Mouse (Mus musculus) heart, embryonic 15.5 days (tissue): Measurements from ENCODE around the gene Tmtc1. TPM values are rescaled to one million over a fixed set of nuclear protein-coding genes. Genes with fewer than 3 reads are reported as not detected.

Experiments used
- ATAC-seq: fragments of 200-750 bp; cut with Nextera tagmentation; replicated peaks from 2 replicates; pipeline ENCODE4 v1.8.0; 2017; ENCODE audit warnings: low read depth, moderate TSS enrichment; ENCODE audit not compliant: insufficient number of reproducible peaks, insufficient read depth, low FRiP score
- H3K27ac ChIP-seq: fragments of 300-500 bp; sonication (generic); 2 replicates; pipeline ENCODE4 v1.5.1; 2015; ENCODE audit warnings: mild to moderate bottlenecking, inconsistent platforms
- H3K27me3 ChIP-seq: fragments of 300-500 bp; sonication (generic); 2 replicates; pipeline ENCODE4 v1.6.1; 2015; ENCODE audit warnings: inconsistent platforms
- H3K36me3 ChIP-seq: fragments of 300-500 bp; sonication (generic); 2 replicates; pipeline ENCODE4 v1.6.1; 2015; ENCODE audit warnings: mild to moderate bottlenecking, inconsistent platforms
- H3K4me1 ChIP-seq: fragments of 300-500 bp; sonication (generic); replicated peaks from 2 replicates; pipeline ENCODE4 v1.6.1; 2015; ENCODE audit warnings: inconsistent platforms
- H3K4me2 ChIP-seq: fragments of 300-500 bp; sonication (generic); 2 replicates; pipeline ENCODE4 v1.6.1; 2015; ENCODE audit warnings: inconsistent platforms, mild to moderate bottlenecking, moderate library complexity
- H3K4me3 ChIP-seq: fragments of 300-500 bp; sonication (generic); 2 replicates; pipeline ENCODE4 v1.5.1; 2015; ENCODE audit warnings: mild to moderate bottlenecking, inconsistent platforms
- H3K9ac ChIP-seq: fragments of 300-500 bp; sonication (generic); 2 replicates; pipeline ENCODE4 v1.6.1; 2015; ENCODE audit warnings: mild to moderate bottlenecking, inconsistent platforms
- H3K9me3 ChIP-seq: fragments of 300-500 bp; sonication (generic); replicated peaks from 2 replicates; pipeline ENCODE4 v1.6.1; 2016; ENCODE audit warnings: inconsistent platforms
- WGBS: fragments of 180-500 bp; shearing (Covaris S2); methylation state at CpG from one replicate; pipeline ENCODE4 v1.1.7; 2015; ENCODE audit warnings: mixed read lengths; 5-methylcytosine and 5-hydroxymethylcytosine counted together
- polyA plus RNA-seq: library from polyadenylated mRNA; unstranded; fragments of >200 nt; fragmentation: Nextera tagmentation; extraction: Ambion mirVana; gene quantifications from 2 replicates; pipeline ENCODE4 v1.2.1, GENCODE M21; 2015

The Tmtc1 gene
- polyA plus RNA-seq, 1 experiment from 2014 or later, result 2.2 TPM

DNA sequence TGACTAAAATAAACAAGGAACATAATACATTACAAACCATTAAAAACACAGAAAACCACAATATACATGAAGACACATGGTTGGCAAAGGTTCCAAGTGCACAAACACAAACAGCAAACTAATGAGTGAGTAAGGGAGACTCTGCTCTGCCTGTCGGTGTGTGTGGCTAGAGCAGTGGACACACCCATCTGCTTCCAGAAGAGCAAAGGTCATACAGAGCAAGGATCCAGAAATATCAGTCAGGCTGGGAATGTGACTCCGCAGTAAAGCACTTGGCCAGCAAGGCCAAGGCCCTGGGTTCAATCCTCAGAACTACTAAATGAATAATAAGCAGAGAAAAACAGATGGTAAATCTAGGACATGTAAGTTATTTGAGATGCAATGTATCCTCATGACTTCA is 27.6 kb downstream of the Tmtc1 start:
- Histone ChIP-seq H3K4me1 (0 out of 2 replicates have a peak, but pooled peaks cover 6% of the 10 kb centered on the region), H3K9ac (no peak overlapping the region), H3K36me3 (peaks cover 8% of the 10 kb centered on the region), H3K27me3 (no peaks in the 10 kb centered on the region), H3K4me2 (no peak overlapping the region), H3K4me3 (no peak overlapping the region), H3K9me3 (no peaks in the 10 kb centered on the region), H3K27ac (no peak overlapping the region)
- 55% methylated on average over 2 of the region's 2 CpGs for WGBS
- ATAC-seq, result no peak

GRCm38 (mm10) chr6:148413638-148414037 is 30.6 kb downstream of the Tmtc1 start:
- Histone ChIP-seq H3K4me1 (peaks cover 5% of the 10 kb centered on the region; the same call in 1 of the 2 replicates), H3K4me3 (no peak overlapping the region), H3K27ac (no peak overlapping the region), H3K4me2 (no peak overlapping the region), H3K9me3 (no peaks in the 10 kb centered on the region), H3K27me3 (no peaks in the 10 kb centered on the region), H3K36me3 (peaks cover 8% of the 10 kb centered on the region), H3K9ac (no peak overlapping the region)
- no peak for ATAC-seq

DNA sequence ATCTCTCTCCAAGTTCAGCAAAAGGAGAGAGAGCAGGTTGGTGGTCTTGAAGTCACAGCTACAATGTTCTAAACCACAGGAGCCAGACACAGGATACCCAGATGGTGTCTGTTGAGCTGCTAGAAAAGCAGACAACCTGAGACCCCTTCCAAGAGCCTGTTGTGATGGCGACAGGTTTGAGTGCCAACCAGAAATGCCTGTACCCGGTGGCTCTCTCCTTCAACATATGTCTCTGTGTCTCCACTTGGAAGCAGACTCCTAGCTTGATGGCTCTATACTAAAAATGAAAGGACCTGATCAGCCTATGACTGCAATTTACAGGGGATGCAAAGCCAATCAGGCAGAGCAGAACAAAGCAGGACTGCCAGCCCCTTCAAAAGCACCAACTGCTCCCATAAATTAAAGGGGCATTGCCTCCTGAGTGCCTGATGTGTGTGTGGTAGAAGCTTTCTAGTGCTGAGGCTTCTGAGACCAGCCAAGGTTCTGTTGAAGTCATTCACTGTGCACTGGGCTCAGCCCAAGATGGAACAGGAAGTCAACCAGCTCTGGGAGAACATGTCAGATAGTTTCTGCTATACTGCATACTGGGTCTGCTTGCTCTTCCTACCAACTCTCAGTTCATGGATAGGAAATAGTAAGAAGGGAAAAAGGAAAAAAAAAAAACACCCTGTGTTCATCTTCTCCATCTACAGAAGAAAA is 37.2 kb downstream of the Tmtc1 start:
- H3K4me1 ChIP-seq, result peaks cover 15% of the 10 kb centered on the region
- H3K4me3 ChIP-seq, result no peak overlapping the region
- no peak overlapping the region for H3K27ac ChIP-seq
- H3K27me3 ChIP-seq, result no peaks in the 10 kb centered on the region
- H3K9me3 ChIP-seq, result no peaks in the 10 kb centered on the region
- ATAC-seq, result no peak
- H3K9ac ChIP-seq, result no peak overlapping the region
- WGBS, result 69% methylated on average over 2 of the region's 2 CpGs
- no peaks in the 10 kb centered on the region for H3K36me3 ChIP-seq
- H3K4me2 ChIP-seq, result no peak overlapping the region

DNA sequence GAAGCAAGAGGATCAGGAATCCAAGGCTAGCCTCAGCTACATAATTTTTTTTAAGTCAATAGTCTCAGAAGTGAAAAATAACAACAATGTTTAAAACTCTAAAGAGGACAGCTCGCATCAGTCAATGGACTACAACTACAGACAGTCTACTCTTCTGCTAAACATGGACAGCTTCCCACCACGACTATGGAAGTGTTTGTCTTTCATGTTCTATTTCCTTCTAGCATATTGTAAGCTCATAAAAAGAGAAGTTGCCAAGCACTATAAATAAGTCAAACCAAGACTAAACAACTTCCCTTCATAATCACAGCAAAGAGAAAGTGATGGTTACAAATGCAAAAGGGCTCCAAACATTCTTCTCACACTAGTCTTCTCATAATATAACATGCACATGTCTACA is 38.6 kb downstream of the Tmtc1 start:
- Histone ChIP-seq H3K9me3 (no peaks in the 10 kb centered on the region), H3K27me3 (no peaks in the 10 kb centered on the region), H3K9ac (no peak overlapping the region), H3K36me3 (no peaks in the 10 kb centered on the region), H3K4me3 (no peak overlapping the region), H3K27ac (no peak overlapping the region), H3K4me2 (no peak overlapping the region), H3K4me1 (peaks cover 15% of the 10 kb centered on the region)
- no peak for ATAC-seq
- 66% methylated on average over 2 of the region's 2 CpGs for WGBS

DNA sequence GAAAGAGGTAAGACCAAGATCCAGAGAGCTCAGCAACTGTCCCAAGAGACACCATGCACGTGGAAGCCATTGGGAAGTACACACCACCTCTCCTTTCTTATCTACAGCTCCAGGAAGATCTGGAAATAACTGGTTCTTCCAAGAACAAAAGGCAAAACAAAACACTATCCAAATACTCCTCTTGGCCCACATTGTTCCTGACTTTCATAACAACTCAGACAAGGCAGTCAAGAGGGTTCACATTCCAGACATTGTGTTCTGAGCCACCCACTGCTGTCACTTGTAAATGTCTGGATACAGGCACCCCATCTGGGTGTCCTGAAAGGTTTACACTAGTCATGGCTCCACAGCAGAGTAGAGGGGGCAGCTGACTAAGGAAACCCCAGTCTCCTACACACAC is 39.7 kb downstream of the Tmtc1 start:
- Histone ChIP-seq H3K4me1 (peaks cover 20% of the 10 kb centered on the region), H3K9me3 (no peaks in the 10 kb centered on the region), H3K9ac (no peak overlapping the region), H3K4me2 (no peak overlapping the region), H3K27ac (peak overlapping the region; percentile 71), H3K27me3 (no peaks in the 10 kb centered on the region), H3K4me3 (no peak overlapping the region), H3K36me3 (no peaks in the 10 kb centered on the region)
- WGBS, result 9% methylated on average over 1 of the region's 1 CpGs
- ATAC-seq, result peak; percentile 86

DNA sequence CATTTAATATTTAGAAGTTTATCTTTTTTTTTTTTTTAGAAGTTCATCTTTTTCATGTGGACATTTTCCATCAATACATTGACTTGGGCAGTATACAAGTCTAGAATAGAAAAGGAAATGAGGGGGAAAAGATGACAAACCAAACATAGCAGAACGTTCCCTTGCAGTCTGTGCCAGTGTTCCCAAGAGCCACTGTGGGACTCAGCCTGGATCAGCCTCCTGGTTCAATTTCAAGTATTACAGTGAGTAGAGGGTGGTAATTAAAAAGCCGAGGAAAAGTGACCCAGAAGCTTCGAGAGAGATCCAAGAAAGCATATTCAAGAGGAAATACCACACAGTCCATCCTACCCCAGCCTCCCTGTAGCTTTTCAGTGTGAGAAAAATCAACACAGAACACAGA is 40.4 kb downstream of the Tmtc1 start:
- Histone ChIP-seq H3K36me3 (no peaks in the 10 kb centered on the region), H3K9me3 (no peaks in the 10 kb centered on the region), H3K9ac (no peak overlapping the region), H3K27ac (peak overlapping the region; percentile 71), H3K27me3 (no peaks in the 10 kb centered on the region), H3K4me1 (peaks cover 24% of the 10 kb centered on the region), H3K4me2 (no peak overlapping the region), H3K4me3 (no peak overlapping the region)
- ATAC-seq, result no peak
- 65% methylated on average over 3 of the region's 3 CpGs for WGBS

DNA sequence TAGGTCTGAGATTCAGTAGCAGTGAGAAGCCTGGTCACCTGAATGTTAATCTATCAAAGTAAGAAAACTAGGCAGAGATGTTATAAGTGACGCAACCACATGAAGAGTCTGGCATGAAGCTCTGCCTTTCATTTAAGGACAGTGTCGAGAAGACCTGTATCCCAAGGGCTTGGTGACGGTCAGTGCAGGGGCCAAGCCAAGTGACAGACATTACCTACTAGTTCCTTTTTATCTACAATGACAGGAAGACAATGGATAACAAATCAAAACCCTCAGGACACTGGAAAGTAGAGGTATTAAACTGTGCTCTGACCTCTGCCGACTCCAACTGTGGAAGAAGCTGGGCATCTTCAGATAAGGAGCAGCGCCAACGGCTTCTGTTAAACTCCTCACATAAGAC is 43.2 kb downstream of the Tmtc1 start:
- Histone ChIP-seq H3K9me3 (no peaks in the 10 kb centered on the region), H3K27ac (no peak overlapping the region), H3K27me3 (no peaks in the 10 kb centered on the region), H3K4me2 (no peak overlapping the region), H3K9ac (no peak overlapping the region), H3K4me3 (no peak overlapping the region), H3K4me1 (peaks cover 32% of the 10 kb centered on the region), H3K36me3 (no peaks in the 10 kb centered on the region)
- 74% methylated on average over 6 of the region's 6 CpGs for WGBS
- ATAC-seq, result no peak

DNA sequence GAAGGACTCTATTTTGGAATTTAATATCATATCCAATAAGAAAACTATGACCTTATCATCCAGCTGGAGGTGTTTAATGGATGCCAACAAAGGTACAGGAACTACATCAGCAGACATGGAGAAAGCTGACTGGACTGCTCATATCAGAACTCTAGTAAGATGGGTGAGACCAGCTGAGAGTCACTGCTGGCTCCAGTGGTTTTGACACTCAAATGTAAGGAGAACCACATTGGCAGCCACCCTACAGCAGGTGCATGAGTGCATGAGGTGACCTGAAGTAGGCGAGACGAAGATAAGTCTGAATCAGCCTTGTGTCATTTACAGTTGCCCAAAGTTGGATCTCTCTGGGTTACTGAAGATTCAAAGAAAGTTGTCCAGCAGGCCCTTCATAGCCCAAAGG is 44.6 kb downstream of the Tmtc1 start:
- no peaks in the 10 kb centered on the region for H3K9me3 ChIP-seq
- 91% methylated on average over 2 of the region's 2 CpGs for WGBS
- H3K9ac ChIP-seq, result no peak overlapping the region
- H3K4me3 ChIP-seq, result no peak overlapping the region
- H3K27ac ChIP-seq, result peak overlapping the region; percentile 75
- H3K4me2 ChIP-seq, result no peak overlapping the region
- H3K27me3 ChIP-seq, result no peaks in the 10 kb centered on the region
- no peaks in the 10 kb centered on the region for H3K36me3 ChIP-seq
- peaks cover 30% of the 10 kb centered on the region for H3K4me1 ChIP-seq
- ATAC-seq, result no peak

DNA sequence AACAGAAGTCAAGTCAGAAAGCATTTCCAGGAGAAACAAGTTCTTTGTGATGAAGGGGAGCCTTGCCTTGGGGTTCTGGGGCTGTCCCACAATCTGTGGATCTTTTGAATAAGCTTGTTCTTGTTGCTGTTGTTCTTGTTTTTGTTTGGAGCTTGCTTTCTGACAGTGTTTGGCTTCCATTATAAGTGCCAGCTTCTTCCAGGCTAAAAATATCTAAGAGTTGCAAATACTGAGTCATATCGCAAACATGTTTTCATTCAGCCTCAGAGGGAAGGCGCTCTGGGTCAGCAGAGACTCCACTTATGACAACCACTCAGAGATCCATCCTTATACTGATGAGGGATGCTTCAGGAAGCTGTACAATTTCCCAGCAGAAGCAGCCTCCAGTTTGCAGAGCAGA is 45.3 kb downstream of the Tmtc1 start:
- Histone ChIP-seq H3K27ac (peak overlapping the region; percentile 75), H3K4me2 (no peak overlapping the region), H3K36me3 (no peaks in the 10 kb centered on the region), H3K4me3 (no peak overlapping the region), H3K9me3 (no peaks in the 10 kb centered on the region), H3K4me1 (peaks cover 25% of the 10 kb centered on the region), H3K27me3 (no peaks in the 10 kb centered on the region), H3K9ac (no peak overlapping the region)
- 45% methylated on average over 2 of the region's 2 CpGs for WGBS
- no peak for ATAC-seq

GRCm38 (mm10) chr6:148397270-148397669 is 46.9 kb downstream of the Tmtc1 start:
- H3K36me3 ChIP-seq, result no peaks in the 10 kb centered on the region
- H3K9ac ChIP-seq, result no peak overlapping the region
- H3K27me3 ChIP-seq, result no peaks in the 10 kb centered on the region
- H3K4me2 ChIP-seq, result no peak overlapping the region
- H3K4me3 ChIP-seq, result no peak overlapping the region
- ATAC-seq, result no peak
- peaks cover 26% of the 10 kb centered on the region for H3K4me1 ChIP-seq
- no peak overlapping the region for H3K27ac ChIP-seq
- 95% methylated on average over 5 of the region's 5 CpGs for WGBS
- H3K9me3 ChIP-seq, result no peaks in the 10 kb centered on the region

- Histone ChIP-seq H3K9me3 (no peaks in the 10 kb centered on the region), H3K4me1 (peaks cover 42% of the 10 kb centered on the region), H3K36me3 (no peaks in the 10 kb centered on the region), H3K27ac (no peak overlapping the region), H3K4me3 (no peak overlapping the region), H3K27me3 (no peaks in the 10 kb centered on the region), H3K4me2 (no peak overlapping the region), H3K9ac (no peak overlapping the region)
- no peak for ATAC-seq
- 86% methylated on average over 3 of the region's 3 CpGs for WGBS
Observed at GRCm38 (mm10) chr6:148395272-148395671, 48.9 kb downstream of the Tmtc1 start.

- Histone ChIP-seq H3K9me3 (no peaks in the 10 kb centered on the region), H3K9ac (no peak overlapping the region), H3K4me3 (no peak overlapping the region), H3K4me2 (no peak overlapping the region), H3K27ac (no peak overlapping the region), H3K27me3 (no peaks in the 10 kb centered on the region), H3K4me1 (peaks cover 37% of the 10 kb centered on the region), H3K36me3 (no peaks in the 10 kb centered on the region)
- ATAC-seq, result no peak
- 87% methylated on average over 3 of the region's 3 CpGs for WGBS
Observed at GRCm38 (mm10) chr6:148394294-148394693, 49.9 kb downstream of the Tmtc1 start.
